Mouse (Mus musculus): ENCODE measurements around the gene Gpr174. TPM values are rescaled to one million over a fixed set of nuclear protein-coding genes. Genes with fewer than 3 reads are reported as not detected.

Gpr174 gene
- polyA plus RNA-seq, 1 experiment from 2014 or later = not detected

- H3K4me3 ChIP-seq (replicated peaks) = no peak overlapping the region
- no peaks in the 10 kb centered on the region for H3K27me3 ChIP-seq (replicated peaks)
- no peaks in the 10 kb centered on the region for H3K4me1 ChIP-seq
- H3K4me2 ChIP-seq = no peak overlapping the region
- no peak for ATAC-seq (ENCODE audit: low FRiP score)
- H3K9ac ChIP-seq (replicated peaks) = no peak overlapping the region
- H3K9me3 ChIP-seq (replicated peaks) = no peaks in the 10 kb centered on the region
- no peak overlapping the region for H3K27ac ChIP-seq (replicated peaks)
- no peaks in the 10 kb centered on the region for H3K36me3 ChIP-seq
Observed at GRCm38 (mm10) chrX:107306492-107306891, 50.8 kb downstream of the Gpr174 start.

GRCm38 (mm10) chrX:107312533-107312932, 56.9 kb downstream of the Gpr174 start:
- no peaks in the 10 kb centered on the region for H3K9me3 ChIP-seq (replicated peaks)
- H3K4me3 ChIP-seq (replicated peaks) = no peak overlapping the region
- WGBS = 53% methylated on average over 5 of the region's 5 CpGs
- H3K36me3 ChIP-seq = no peaks in the 10 kb centered on the region
- H3K4me1 ChIP-seq = no peaks in the 10 kb centered on the region
- H3K9ac ChIP-seq (replicated peaks) = no peak overlapping the region
- H3K27me3 ChIP-seq (replicated peaks) = no peaks in the 10 kb centered on the region
- no peak for ATAC-seq (ENCODE audit: low FRiP score)
- no peak overlapping the region for H3K4me2 ChIP-seq
- no peak overlapping the region for H3K27ac ChIP-seq (replicated peaks)

GRCm38 (mm10) chrX:107325697-107326381, 70.2 kb downstream of the Gpr174 start:
- Histone ChIP-seq H3K27ac (replicated peaks) (no peak overlapping the region), H3K4me3 (replicated peaks) (no peak overlapping the region), H3K9me3 (replicated peaks) (no peaks in the 10 kb centered on the region), H3K4me2 (no peak overlapping the region), H3K36me3 (no peaks in the 10 kb centered on the region), H3K4me1 (no peaks in the 10 kb centered on the region), H3K27me3 (replicated peaks) (no peaks in the 10 kb centered on the region), H3K9ac (replicated peaks) (no peak overlapping the region)
- no peak for ATAC-seq (ENCODE audit: low FRiP score)
- 92% methylated on average over 8 of the region's 8 CpGs for WGBS

GRCm38 (mm10) chrX:107329849-107330248, 74.2 kb downstream of the Gpr174 start:
- Histone ChIP-seq H3K9me3 (replicated peaks) (no peaks in the 10 kb centered on the region), H3K36me3 (no peaks in the 10 kb centered on the region), H3K27me3 (replicated peaks) (no peaks in the 10 kb centered on the region), H3K27ac (replicated peaks) (no peak overlapping the region), H3K9ac (replicated peaks) (no peak overlapping the region), H3K4me1 (no peaks in the 10 kb centered on the region), H3K4me2 (no peak overlapping the region), H3K4me3 (replicated peaks) (no peak overlapping the region)
- ATAC-seq (ENCODE audit: low FRiP score) = no peak
- WGBS = 92% methylated on average over 3 of the region's 3 CpGs

- Histone ChIP-seq H3K4me2 (no peak overlapping the region), H3K36me3 (no peaks in the 10 kb centered on the region), H3K9ac (replicated peaks) (no peak overlapping the region), H3K27me3 (replicated peaks) (no peaks in the 10 kb centered on the region), H3K4me3 (replicated peaks) (no peak overlapping the region), H3K9me3 (replicated peaks) (no peaks in the 10 kb centered on the region), H3K27ac (replicated peaks) (no peak overlapping the region), H3K4me1 (no peaks in the 10 kb centered on the region)
- ATAC-seq (ENCODE audit: low FRiP score) = no peak
- whole genome bisulfite sequencing = 82% methylated on average over 1 of the region's 1 CpGs
Observed at GRCm38 (mm10) chrX:107336609-107337008, 80.9 kb downstream of the Gpr174 start.

GRCm38 (mm10) chrX:107341980-107342379, 86.3 kb downstream of the Gpr174 start:
- Histone ChIP-seq H3K36me3 (no peaks in the 10 kb centered on the region), H3K4me3 (replicated peaks) (no peak overlapping the region), H3K4me2 (no peak overlapping the region), H3K4me1 (no peaks in the 10 kb centered on the region), H3K27ac (replicated peaks) (no peak overlapping the region), H3K9me3 (replicated peaks) (no peaks in the 10 kb centered on the region), H3K9ac (replicated peaks) (no peak overlapping the region), H3K27me3 (replicated peaks) (no peaks in the 10 kb centered on the region)
- ATAC-seq (ENCODE audit: low FRiP score) = no peak
- WGBS = 69% methylated on average over 3 of the region's 3 CpGs

Other genes starting within 250 kb of the Gpr174 start
- 0.06 and 2.1 TPM in 2 replicates for gene P2ry10, start 167.4 kb upstream of the Gpr174 start, polyA plus RNA-seq (2015; fragmentation: Nextera tagmentation; extraction: Ambion mirVana)
- gene P2ry10b, start 107.0 kb upstream of the Gpr174 start, polyA plus RNA-seq (2015; fragmentation: Nextera tagmentation; extraction: Ambion mirVana) = 0.28 and 0.83 TPM in 2 replicates
- gene Itm2a, start 147.5 kb downstream of the Gpr174 start, polyA plus RNA-seq (2015; fragmentation: Nextera tagmentation; extraction: Ambion mirVana) = 233 and 254 TPM in 2 replicates